Mouse (Mus musculus): ENCODE measurements around the gene Plekhg1.

DNA sequence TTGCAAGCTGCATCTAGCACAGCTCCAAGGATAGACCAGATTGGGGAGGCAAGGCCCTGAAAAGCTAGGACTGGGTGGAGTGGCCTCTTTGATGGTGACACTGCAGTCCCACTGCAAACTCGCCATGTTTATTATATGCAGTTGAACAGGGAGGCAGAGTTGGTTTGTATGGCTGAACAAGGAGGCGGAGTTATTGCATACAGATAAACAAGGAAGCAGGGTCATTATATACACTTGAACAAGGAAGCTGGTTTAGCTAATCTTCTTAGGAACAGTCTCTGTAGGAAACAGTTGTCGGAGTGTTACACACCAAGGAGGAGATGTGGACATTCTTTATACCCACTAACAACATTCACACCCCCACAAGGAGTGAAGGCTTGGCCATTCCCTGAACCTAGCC is 112.6 kb downstream of the Plekhg1 start:
- TF ChIP-seq CTCF (IDR thresholded peaks at IDR 0.05), result no peak
- TF ChIP-seq POLR2A (IDR thresholded peaks at IDR 0.05; ENCODE audit: insufficient read depth, low read depth, low read length), result no peak
